Mouse (Mus musculus) kidney, postnatal 0 days (tissue): ENCODE data around the gene Cpeb1. TPM values are rescaled to one million over a fixed set of nuclear protein-coding genes. Genes with fewer than 3 reads are reported as not detected.

Experiments used
- ATAC-seq: fragments of 200-750 bp; cut with Nextera tagmentation; replicated peaks from 2 replicates; pipeline ENCODE4 v1.8.0; 2017; ENCODE audit warnings: low read depth, moderate number of reproducible peaks, moderate TSS enrichment, moderate library complexity; ENCODE audit not compliant: low FRiP score
- DNase-seq: peaks from one replicate; pipeline ENCODE4 v3.0.0-alpha.2; 2016; ENCODE audit warnings: low spot score
- H3K27ac ChIP-seq: fragments of 300-500 bp; sonication (generic); 2 replicates; pipeline ENCODE4 v1.5.1; 2014; ENCODE audit warnings: mild to moderate bottlenecking
- H3K27me3 ChIP-seq: fragments of 300-500 bp; sonication (generic); 2 replicates; pipeline ENCODE4 v1.6.1; 2014; ENCODE audit warnings: low read length, mixed read lengths; ENCODE audit not compliant: insufficient read depth
- H3K36me3 ChIP-seq: fragments of 300-500 bp; sonication (generic); 2 replicates; pipeline ENCODE4 v1.6.1; 2014; ENCODE audit warnings: low read length, mixed read lengths; ENCODE audit not compliant: insufficient read depth
- H3K4me1 ChIP-seq: fragments of 300-500 bp; sonication (generic); replicated peaks from 2 replicates; pipeline ENCODE4 v1.6.1; 2014; ENCODE audit warnings: antibody characterized with exemption, low read length, mixed read lengths; ENCODE audit not compliant: insufficient read depth
- H3K4me2 ChIP-seq: fragments of 300-500 bp; sonication (generic); 2 replicates; pipeline ENCODE4 v1.6.1; 2014; ENCODE audit warnings: mild to moderate bottlenecking, low read length, moderate library complexity, mixed read lengths
- H3K4me3 ChIP-seq: fragments of 300-500 bp; sonication (generic); replicated peaks from 2 replicates; pipeline ENCODE4 v1.5.1; 2014; ENCODE audit warnings: low read depth, low read length
- H3K9ac ChIP-seq: fragments of 300-500 bp; sonication (generic); 2 replicates; pipeline ENCODE4 v1.6.1; 2014; ENCODE audit warnings: low read depth, low read length
- H3K9me3 ChIP-seq: fragments of 300-500 bp; sonication (generic); replicated peaks from 2 replicates; pipeline ENCODE4 v1.6.1; 2016; ENCODE audit warnings: low read length, inconsistent platforms, mixed read lengths
- CTCF ChIP-seq: IDR thresholded peaks from 2 replicates; pipeline ENCODE4 v1.5.1; 2016; ENCODE audit warnings: antibody characterized with exemption, low read depth, mild to moderate bottlenecking, moderate library complexity
- WGBS: fragments of 180-500 bp; shearing (Covaris S2); extraction: QIAGEN DNeasy Blood & Tissue Kit; methylation state at CpG from one replicate; pipeline ENCODE4 v1.1.7; 2014; 5-methylcytosine and 5-hydroxymethylcytosine counted together
- polyA plus RNA-seq: library from polyadenylated mRNA; unstranded; fragments of >200 nt; fragmentation: Nextera tagmentation; extraction: Ambion mirVana; gene quantifications from 2 replicates; pipeline ENCODE4 v1.2.1, GENCODE M21; 2015

Gene Cpeb1
- polyA plus RNA-seq, 1 experiment from 2014 or later = 0.39 TPM

- no peak overlapping the region for H3K27ac ChIP-seq
- no peak overlapping the region for H3K9ac ChIP-seq
- ATAC-seq (no peak), DNase-seq (no peak)
- H3K4me3 ChIP-seq = no peak overlapping the region
- no peaks in the 10 kb centered on the region for H3K9me3 ChIP-seq
- 0 out of 2 replicates have a peak, but pooled peaks cover 7% of the 10 kb centered on the region for H3K36me3 ChIP-seq
- H3K4me1 ChIP-seq = no peaks in the 10 kb centered on the region
- no peak overlapping the region for H3K4me2 ChIP-seq
- no peak for TF ChIP-seq CTCF
- H3K27me3 ChIP-seq = no peaks in the 10 kb centered on the region
- WGBS = 83% methylated on average over 12 of the region's 12 CpGs
These were observed 129.2 kb downstream of the Cpeb1 start for GRCm38 (mm10) chr7:81326043-81326442.

GRCm38 (mm10) chr7:81321776-81322175, 133.5 kb downstream of the Cpeb1 start:
- ATAC-seq = no peak

GRCm38 (mm10) chr7:81319749-81320148, 135.5 kb downstream of the Cpeb1 start:
- TF ChIP-seq CTCF = no peak
- no peak for DNase-seq
- Histone ChIP-seq H3K4me2 (no peak overlapping the region), H3K4me1 (no peaks in the 10 kb centered on the region), H3K9me3 (no peaks in the 10 kb centered on the region), H3K27ac (no peak overlapping the region), H3K9ac (no peak overlapping the region), H3K27me3 (no peaks in the 10 kb centered on the region), H3K4me3 (no peak overlapping the region), H3K36me3 (no peaks in the 10 kb centered on the region)
- peak; percentile 69 for ATAC-seq
- 52% methylated on average over 6 of the region's 6 CpGs for WGBS

More at GRCm38 (mm10) chr7:81321776-81322175, 133.5 kb downstream of the Cpeb1 start:
- peak; percentile 58 for TF ChIP-seq CTCF
- WGBS = 80% methylated on average over 5 of the region's 5 CpGs
- H3K36me3 ChIP-seq = 0 out of 2 replicates have a peak, but pooled peaks cover under 1% of the 10 kb centered on the region
- no peaks in the 10 kb centered on the region for H3K27me3 ChIP-seq
- no peaks in the 10 kb centered on the region for H3K4me1 ChIP-seq
- peak; percentile 50 for DNase-seq
- no peak overlapping the region for H3K4me3 ChIP-seq
- no peaks in the 10 kb centered on the region for H3K9me3 ChIP-seq
- H3K4me2 ChIP-seq = no peak overlapping the region
- H3K9ac ChIP-seq = no peak overlapping the region
- no peak overlapping the region for H3K27ac ChIP-seq

GRCm38 (mm10) chr7:81315583-81315982, 139.7 kb downstream of the Cpeb1 start:
- no peak overlapping the region for H3K4me3 ChIP-seq
- H3K36me3 ChIP-seq = no peaks in the 10 kb centered on the region
- H3K27me3 ChIP-seq = no peaks in the 10 kb centered on the region
- H3K4me2 ChIP-seq = no peak overlapping the region
- no peaks in the 10 kb centered on the region for H3K9me3 ChIP-seq
- H3K4me1 ChIP-seq = no peaks in the 10 kb centered on the region
- DNase-seq (no peak), ATAC-seq (no peak)
- H3K9ac ChIP-seq = no peak overlapping the region
- WGBS = 61% methylated on average over 8 of the region's 8 CpGs
- no peak overlapping the region for H3K27ac ChIP-seq
- no peak for TF ChIP-seq CTCF

- H3K27me3 ChIP-seq = no peaks in the 10 kb centered on the region
- H3K36me3 ChIP-seq = no peaks in the 10 kb centered on the region
- no peak overlapping the region for H3K9ac ChIP-seq
- H3K4me1 ChIP-seq = no peaks in the 10 kb centered on the region
- DNase-seq (no peak), ATAC-seq (no peak)
- H3K4me3 ChIP-seq = no peak overlapping the region
- no peak overlapping the region for H3K4me2 ChIP-seq
- no peak overlapping the region for H3K27ac ChIP-seq
- no peaks in the 10 kb centered on the region for H3K9me3 ChIP-seq
- no peak for TF ChIP-seq CTCF
These were observed 143.7 kb downstream of the Cpeb1 start for GRCm38 (mm10) chr7:81311581-81311980.

GRCm38 (mm10) chr7:81311130-81311529, 144.1 kb downstream of the Cpeb1 start:
- 94% methylated on average over 1 of the region's 1 CpGs for whole genome bisulfite sequencing
- DNase-seq = no peak

GRCm38 (mm10) chr7:81309247-81309646, 146.0 kb downstream of the Cpeb1 start:
- no peaks in the 10 kb centered on the region for H3K36me3 ChIP-seq
- 88% methylated on average over 6 of the region's 6 CpGs for WGBS
- no peak for TF ChIP-seq CTCF
- H3K27ac ChIP-seq = no peak overlapping the region
- ATAC-seq (no peak), DNase-seq (no peak)
- H3K9me3 ChIP-seq = no peaks in the 10 kb centered on the region
- no peak overlapping the region for H3K4me3 ChIP-seq
- H3K4me2 ChIP-seq = no peak overlapping the region
- no peak overlapping the region for H3K9ac ChIP-seq
- H3K4me1 ChIP-seq = no peaks in the 10 kb centered on the region
- no peaks in the 10 kb centered on the region for H3K27me3 ChIP-seq

More at GRCm38 (mm10) chr7:81311130-81311529, 144.1 kb downstream of the Cpeb1 start:
- H3K9me3 ChIP-seq = no peaks in the 10 kb centered on the region
- H3K27me3 ChIP-seq = no peaks in the 10 kb centered on the region
- TF ChIP-seq CTCF = no peak
- no peaks in the 10 kb centered on the region for H3K36me3 ChIP-seq
- H3K9ac ChIP-seq = no peak overlapping the region
- no peak for ATAC-seq
- H3K4me1 ChIP-seq = no peaks in the 10 kb centered on the region
- H3K27ac ChIP-seq = no peak overlapping the region
- H3K4me3 ChIP-seq = no peak overlapping the region
- H3K4me2 ChIP-seq = no peak overlapping the region
